Mouse (Mus musculus) kidney, postnatal 0 days (tissue): ENCODE measurements around the gene Ptpn4. TPM values are rescaled to one million over a fixed set of nuclear protein-coding genes. Genes with fewer than 3 reads are reported as not detected.

ENCODE experiments used
- ATAC-seq: fragments of 200-750 bp; cut with Nextera tagmentation; replicated peaks from 2 replicates; pipeline ENCODE4 v1.8.0; 2017; ENCODE audit warnings: low read depth, moderate number of reproducible peaks, moderate TSS enrichment, moderate library complexity; ENCODE audit not compliant: low FRiP score
- DNase-seq: peaks from one replicate; pipeline ENCODE4 v3.0.0-alpha.2; 2016; ENCODE audit warnings: low spot score
- H3K27ac ChIP-seq: fragments of 300-500 bp; sonication (generic); 2 replicates; pipeline ENCODE4 v1.5.1; 2014; ENCODE audit warnings: mild to moderate bottlenecking
- H3K27me3 ChIP-seq: fragments of 300-500 bp; sonication (generic); 2 replicates; pipeline ENCODE4 v1.6.1; 2014; ENCODE audit warnings: low read length, mixed read lengths; ENCODE audit not compliant: insufficient read depth
- H3K36me3 ChIP-seq: fragments of 300-500 bp; sonication (generic); 2 replicates; pipeline ENCODE4 v1.6.1; 2014; ENCODE audit warnings: low read length, mixed read lengths; ENCODE audit not compliant: insufficient read depth
- H3K4me1 ChIP-seq: fragments of 300-500 bp; sonication (generic); replicated peaks from 2 replicates; pipeline ENCODE4 v1.6.1; 2014; ENCODE audit warnings: antibody characterized with exemption, low read length, mixed read lengths; ENCODE audit not compliant: insufficient read depth
- H3K4me2 ChIP-seq: fragments of 300-500 bp; sonication (generic); 2 replicates; pipeline ENCODE4 v1.6.1; 2014; ENCODE audit warnings: mild to moderate bottlenecking, low read length, moderate library complexity, mixed read lengths
- H3K4me3 ChIP-seq: fragments of 300-500 bp; sonication (generic); replicated peaks from 2 replicates; pipeline ENCODE4 v1.5.1; 2014; ENCODE audit warnings: low read depth, low read length
- H3K9ac ChIP-seq: fragments of 300-500 bp; sonication (generic); 2 replicates; pipeline ENCODE4 v1.6.1; 2014; ENCODE audit warnings: low read depth, low read length
- H3K9me3 ChIP-seq: fragments of 300-500 bp; sonication (generic); replicated peaks from 2 replicates; pipeline ENCODE4 v1.6.1; 2016; ENCODE audit warnings: low read length, inconsistent platforms, mixed read lengths
- CTCF ChIP-seq: IDR thresholded peaks from 2 replicates; pipeline ENCODE4 v1.5.1; 2016; ENCODE audit warnings: antibody characterized with exemption, low read depth, mild to moderate bottlenecking, moderate library complexity
- WGBS: fragments of 180-500 bp; shearing (Covaris S2); extraction: QIAGEN DNeasy Blood & Tissue Kit; methylation state at CpG from one replicate; pipeline ENCODE4 v1.1.7; 2014; 5-methylcytosine and 5-hydroxymethylcytosine counted together
- polyA plus RNA-seq: library from polyadenylated mRNA; unstranded; fragments of >200 nt; fragmentation: Nextera tagmentation; extraction: Ambion mirVana; gene quantifications from 2 replicates; pipeline ENCODE4 v1.2.1, GENCODE M21; 2015

Gene Ptpn4
- polyA plus RNA-seq, 1 experiment from 2014 or later = 5.9 TPM

DNA sequence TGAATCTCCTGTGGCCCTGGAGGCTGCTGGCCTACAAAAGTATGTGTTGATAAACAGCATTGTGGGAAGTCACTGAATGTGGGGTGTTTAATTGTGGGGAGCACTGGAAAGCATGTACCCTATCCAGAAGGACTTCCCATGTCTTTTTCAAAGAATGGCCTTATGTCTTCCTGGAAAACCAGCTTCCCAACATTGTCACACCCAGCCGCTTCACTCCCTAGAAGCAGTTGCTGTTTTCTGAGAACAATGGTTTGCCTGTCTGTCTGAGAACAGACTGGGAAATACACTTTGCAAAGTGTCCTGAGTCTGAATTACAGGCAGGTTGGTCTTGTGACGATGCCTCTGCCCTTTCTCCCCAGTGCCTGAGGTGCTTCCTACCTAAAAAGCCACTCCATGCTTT lies 29.9 kb upstream of the Ptpn4 start:
- Histone ChIP-seq H3K4me3 (no peak overlapping the region), H3K4me2 (no peak overlapping the region), H3K9me3 (no peaks in the 10 kb centered on the region), H3K27ac (no peak overlapping the region), H3K36me3 (no peaks in the 10 kb centered on the region), H3K9ac (no peak overlapping the region), H3K4me1 (no peaks in the 10 kb centered on the region), H3K27me3 (no peaks in the 10 kb centered on the region)
- DNase-seq = no peak
- TF ChIP-seq CTCF = no peak
- no peak for ATAC-seq
- whole genome bisulfite sequencing = 59% methylated on average over 2 of the region's 2 CpGs

GRCm38 (mm10) chr1:119865311-119865710 lies 27.9 kb upstream of the Ptpn4 start:
- WGBS = 80% methylated on average over 6 of the region's 6 CpGs
- no peak for TF ChIP-seq CTCF

GRCm38 (mm10) chr1:119863507-119864296 lies 26.3 kb upstream of the Ptpn4 start:
- no peak for DNase-seq
- Histone ChIP-seq H3K36me3 (no peaks in the 10 kb centered on the region), H3K4me2 (no peak overlapping the region), H3K27ac (no peak overlapping the region), H3K9ac (no peak overlapping the region), H3K4me3 (no peak overlapping the region), H3K27me3 (no peaks in the 10 kb centered on the region), H3K4me1 (no peaks in the 10 kb centered on the region), H3K9me3 (no peaks in the 10 kb centered on the region)
- ATAC-seq = no peak
- TF ChIP-seq CTCF = no peak
- WGBS = 70% methylated on average over 7 of the region's 7 CpGs

More at GRCm38 (mm10) chr1:119865311-119865710, 27.9 kb upstream of the Ptpn4 start:
- DNase-seq = no peak
- H3K4me2 ChIP-seq = no peak overlapping the region
- no peak for ATAC-seq
- no peaks in the 10 kb centered on the region for H3K36me3 ChIP-seq
- no peaks in the 10 kb centered on the region for H3K27me3 ChIP-seq
- no peak overlapping the region for H3K4me3 ChIP-seq
- H3K27ac ChIP-seq = no peak overlapping the region
- H3K4me1 ChIP-seq = no peaks in the 10 kb centered on the region
- no peak overlapping the region for H3K9ac ChIP-seq
- no peaks in the 10 kb centered on the region for H3K9me3 ChIP-seq

DNA sequence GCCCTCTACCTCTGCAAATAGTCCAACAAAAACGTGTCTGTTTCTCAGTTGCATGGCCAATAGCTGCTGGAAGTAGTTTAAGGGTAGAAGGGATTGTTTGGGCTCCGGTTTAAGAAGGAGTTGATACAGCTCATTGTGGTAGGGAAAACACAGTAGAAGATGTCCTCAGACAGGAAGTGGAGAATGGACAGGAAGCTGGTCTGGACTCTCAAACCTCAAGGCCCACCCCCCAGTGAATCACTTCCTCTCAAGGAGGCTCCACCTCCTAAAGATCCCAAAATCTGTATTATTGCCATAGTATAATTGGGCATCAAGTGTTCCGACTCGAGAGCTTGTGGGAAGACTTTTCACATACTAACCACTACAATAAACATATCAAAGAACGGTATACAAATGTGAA lies 22.2 kb upstream of the Ptpn4 start:
- Histone ChIP-seq H3K4me2 (no peak overlapping the region), H3K27me3 (no peaks in the 10 kb centered on the region), H3K27ac (no peak overlapping the region), H3K4me1 (no peaks in the 10 kb centered on the region), H3K4me3 (no peak overlapping the region), H3K9me3 (no peaks in the 10 kb centered on the region), H3K9ac (no peak overlapping the region), H3K36me3 (no peaks in the 10 kb centered on the region)
- ATAC-seq (no peak), DNase-seq (no peak)
- TF ChIP-seq CTCF = no peak
- WGBS = 84% methylated on average over 5 of the region's 5 CpGs

DNA sequence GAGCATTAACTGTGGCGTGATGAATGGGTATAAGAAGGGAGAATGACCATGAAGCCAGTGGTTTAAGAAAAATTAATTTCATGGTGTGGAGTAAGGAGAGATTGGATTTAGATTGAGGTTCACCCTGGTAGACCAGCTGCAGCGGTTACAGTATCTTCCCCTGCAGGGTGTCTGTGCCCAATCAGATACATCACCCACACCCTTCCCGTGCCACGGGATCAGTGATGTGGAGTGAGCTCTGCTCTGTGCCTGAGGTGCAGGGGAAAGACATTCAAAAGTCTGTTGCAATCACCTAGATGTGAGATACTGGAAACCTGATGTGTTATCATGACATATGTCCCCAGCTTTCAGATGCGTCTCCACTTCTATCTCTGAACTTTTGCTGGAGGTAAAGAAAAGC lies 15.6 kb upstream of the Ptpn4 start:
- ATAC-seq (no peak), DNase-seq (no peak)
- H3K4me2 ChIP-seq = no peak overlapping the region
- H3K4me1 ChIP-seq = no peaks in the 10 kb centered on the region
- H3K9me3 ChIP-seq = no peaks in the 10 kb centered on the region
- H3K4me3 ChIP-seq = no peak overlapping the region
- H3K27ac ChIP-seq = no peak overlapping the region
- WGBS = 85% methylated on average over 5 of the region's 5 CpGs
- TF ChIP-seq CTCF = no peak
- no peaks in the 10 kb centered on the region for H3K36me3 ChIP-seq
- H3K9ac ChIP-seq = no peak overlapping the region
- H3K27me3 ChIP-seq = no peaks in the 10 kb centered on the region

- H3K4me1 ChIP-seq = no peaks in the 10 kb centered on the region
- no peak for TF ChIP-seq CTCF
- no peak overlapping the region for H3K4me3 ChIP-seq
- H3K4me2 ChIP-seq = no peak overlapping the region
- H3K27ac ChIP-seq = no peak overlapping the region
- no peaks in the 10 kb centered on the region for H3K27me3 ChIP-seq
- H3K9ac ChIP-seq = no peak overlapping the region
- ATAC-seq (no peak), DNase-seq (no peak)
- no peaks in the 10 kb centered on the region for H3K9me3 ChIP-seq
- no peaks in the 10 kb centered on the region for H3K36me3 ChIP-seq
- 86% methylated on average over 4 of the region's 4 CpGs for WGBS
Measured at GRCm38 (mm10) chr1:119852339-119852738, 14.9 kb upstream of the Ptpn4 start.
